Mouse (Mus musculus): ENCODE data around the gene Myl9.

DNA sequence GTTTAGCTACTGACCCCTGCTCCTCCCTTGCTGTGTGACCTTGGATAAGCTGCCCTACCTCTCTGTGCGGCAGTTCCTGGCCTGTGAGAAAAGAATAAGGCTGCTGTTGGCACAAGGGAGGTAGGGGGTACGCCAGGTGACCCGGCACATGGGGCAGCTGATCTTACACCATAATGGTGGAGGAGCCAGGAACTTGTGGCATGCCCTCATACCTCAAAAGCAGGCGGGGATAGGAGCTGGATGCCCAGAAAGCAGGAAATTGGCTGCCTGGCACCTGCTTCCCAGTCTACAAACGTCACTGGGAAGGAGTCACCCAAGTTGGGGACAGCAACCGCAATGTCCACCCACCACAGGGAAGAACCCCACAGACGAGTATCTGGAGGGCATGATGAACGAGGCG is 4.9 kb downstream of the Myl9 start:
- no peak for TF ChIP-seq CTCF (IDR thresholded peaks at IDR 0.05; ENCODE audit: extremely low read depth, insufficient read length, insufficient replicate concordance, low read depth, low read length)
- no peak for TF ChIP-seq POLR2A (IDR thresholded peaks at IDR 0.05; ENCODE audit: low read depth, low read length)

All from small intestine, adult 2 months (tissue).